Mouse (Mus musculus) WW6 (cell line): ENCODE measurements around the gene Cacna1a.
A peak's percentile ranks its signal among the peaks of the same experiment; 100 is the strongest.
"Not testable (repeated sequence)": the region's sequence is repeated elsewhere in the genome, so short reads cannot be mapped to it uniquely, and the experiment has no call there.

Experiments used
- DNase-seq: peaks from one replicate; pipeline ENCODE4 v3.0.0-alpha.2; 2013; ENCODE audit warnings: low read depth, low spot score

The Cacna1a gene

GRCm38 (mm10) chr8:84586221-84586620, 198.0 kb downstream of the Cacna1a start:
- DNase-seq = no peak

- no peak for DNase-seq
Observed at GRCm38 (mm10) chr8:84588498-84588897, 200.3 kb downstream of the Cacna1a start.

GRCm38 (mm10) chr8:84592015-84592662, 203.9 kb downstream of the Cacna1a start:
- no peak for DNase-seq

- no peak for DNase-seq
Observed at GRCm38 (mm10) chr8:84593143-84593542, 204.9 kb downstream of the Cacna1a start.

GRCm38 (mm10) chr8:84594099-84594780, 206.0 kb downstream of the Cacna1a start:
- DNase-seq = peak; percentile 73

GRCm38 (mm10) chr8:84595648-84596047, 207.4 kb downstream of the Cacna1a start:
- no peak for DNase-seq

- no peak for DNase-seq
Observed at GRCm38 (mm10) chr8:84599401-84599800, 211.2 kb downstream of the Cacna1a start.

- no peak for DNase-seq
Observed at GRCm38 (mm10) chr8:84600311-84600907, 212.2 kb downstream of the Cacna1a start.

GRCm38 (mm10) chr8:84601221-84601751, 213.0 kb downstream of the Cacna1a start:
- no peak for DNase-seq

- no peak for DNase-seq
Observed at GRCm38 (mm10) chr8:84614512-84615223, 226.4 kb downstream of the Cacna1a start.

GRCm38 (mm10) chr8:84615666-84616485, 227.6 kb downstream of the Cacna1a start:
- DNase-seq = no peak

GRCm38 (mm10) chr8:84617005-84617404, 228.8 kb downstream of the Cacna1a start:
- no peak for DNase-seq

- DNase-seq = no peak
Observed at GRCm38 (mm10) chr8:84621102-84621625, 232.9 kb downstream of the Cacna1a start.

GRCm38 (mm10) chr8:84623425-84623824, 235.2 kb downstream of the Cacna1a start:
- DNase-seq = not testable (repeated sequence)

- no peak for DNase-seq
Observed at GRCm38 (mm10) chr8:84629586-84629985, 241.3 kb downstream of the Cacna1a start.

GRCm38 (mm10) chr8:84630145-84630544, 241.9 kb downstream of the Cacna1a start:
- no peak for DNase-seq

GRCm38 (mm10) chr8:84631813-84632212, 243.6 kb downstream of the Cacna1a start:
- DNase-seq = no peak

GRCm38 (mm10) chr8:84633841-84634584, 245.8 kb downstream of the Cacna1a start:
- DNase-seq = no peak

- DNase-seq = no peak
Observed at GRCm38 (mm10) chr8:84634849-84635304, 246.6 kb downstream of the Cacna1a start.
